Mouse (Mus musculus): ENCODE measurements around the gene St7. TPM values are rescaled to one million over a fixed set of nuclear protein-coding genes. Genes with fewer than 3 reads are reported as not detected.

St7 gene
- polyA plus RNA-seq, 1 experiment: 7.4 TPM

- Histone ChIP-seq H3K4me1 (ENCODE audit: control insufficient read depth, insufficient read depth, low read length) (no peaks in the 10 kb centered on the region), H3K9ac (ENCODE audit: low read depth, poor library complexity, severe bottlenecking) (no peak overlapping the region), H3K36me3 (ENCODE audit: control insufficient read depth, insufficient read depth, low read length, poor library complexity, severe bottlenecking) (no peaks in the 10 kb centered on the region), H3K4me3 (ENCODE audit: low read depth, low read length) (no peak overlapping the region), H3K27ac (ENCODE audit: insufficient read depth, low read length) (no peak overlapping the region), H3K27me3 (ENCODE audit: control insufficient read depth, insufficient read depth, low read length, poor library complexity, severe bottlenecking) (no peaks in the 10 kb centered on the region), H3K9me3 (replicated peaks; ENCODE audit: control insufficient read depth, insufficient read depth, low read length, poor library complexity, severe bottlenecking) (no peaks in the 10 kb centered on the region)
- TF ChIP-seq CTCF (IDR thresholded peaks at IDR 0.05; ENCODE audit: low read depth, low read length) (no peak), EP300 (IDR thresholded peaks at IDR 0.05; ENCODE audit: insufficient read depth, low read depth, low read length) (no peak), POLR2A (IDR thresholded peaks at IDR 0.05; ENCODE audit: insufficient read depth, low read length) (no peak)
These were observed 144.9 kb downstream of the St7 start for GRCm38 (mm10) chr6:17837676-17838075.

GRCm38 (mm10) chr6:17840431-17840830 is 147.7 kb downstream of the St7 start:
- Histone ChIP-seq H3K4me3 (ENCODE audit: low read depth, low read length) (peak overlapping the region; percentile 44), H3K9ac (ENCODE audit: low read depth, poor library complexity, severe bottlenecking) (peak overlapping the region; percentile 65), H3K27me3 (ENCODE audit: control insufficient read depth, insufficient read depth, low read length, poor library complexity, severe bottlenecking) (no peaks in the 10 kb centered on the region), H3K4me1 (ENCODE audit: control insufficient read depth, insufficient read depth, low read length) (no peaks in the 10 kb centered on the region), H3K36me3 (ENCODE audit: control insufficient read depth, insufficient read depth, low read length, poor library complexity, severe bottlenecking) (no peaks in the 10 kb centered on the region), H3K9me3 (replicated peaks; ENCODE audit: control insufficient read depth, insufficient read depth, low read length, poor library complexity, severe bottlenecking) (no peaks in the 10 kb centered on the region), H3K27ac (ENCODE audit: insufficient read depth, low read length) (no peak overlapping the region; the same call in 1 of the 2 replicates)
- TF ChIP-seq EP300 (IDR thresholded peaks at IDR 0.05; ENCODE audit: insufficient read depth, low read depth, low read length) (0 out of 2 replicates have a peak, but pooled peaks have one; percentile 27), POLR2A (IDR thresholded peaks at IDR 0.05; ENCODE audit: insufficient read depth, low read length) (no peak)

GRCm38 (mm10) chr6:17842759-17843158 is 150.0 kb downstream of the St7 start:
- TF ChIP-seq EP300 (IDR thresholded peaks at IDR 0.05; ENCODE audit: insufficient read depth, low read depth, low read length) (no peak), POLR2A (IDR thresholded peaks at IDR 0.05; ENCODE audit: insufficient read depth, low read length) (no peak), CTCF (IDR thresholded peaks at IDR 0.05; ENCODE audit: low read depth, low read length) (no peak)
- Histone ChIP-seq H3K4me1 (ENCODE audit: control insufficient read depth, insufficient read depth, low read length) (no peaks in the 10 kb centered on the region), H3K36me3 (ENCODE audit: control insufficient read depth, insufficient read depth, low read length, poor library complexity, severe bottlenecking) (no peaks in the 10 kb centered on the region), H3K4me3 (ENCODE audit: low read depth, low read length) (no peak overlapping the region), H3K9ac (ENCODE audit: low read depth, poor library complexity, severe bottlenecking) (no peak overlapping the region), H3K27ac (ENCODE audit: insufficient read depth, low read length) (no peak overlapping the region), H3K27me3 (ENCODE audit: control insufficient read depth, insufficient read depth, low read length, poor library complexity, severe bottlenecking) (no peaks in the 10 kb centered on the region), H3K9me3 (replicated peaks; ENCODE audit: control insufficient read depth, insufficient read depth, low read length, poor library complexity, severe bottlenecking) (no peaks in the 10 kb centered on the region)

- H3K4me3 ChIP-seq (ENCODE audit: low read depth, low read length): no peak overlapping the region
- H3K4me1 ChIP-seq (ENCODE audit: control insufficient read depth, insufficient read depth, low read length): no peaks in the 10 kb centered on the region
- no peak overlapping the region for H3K9ac ChIP-seq (ENCODE audit: low read depth, poor library complexity, severe bottlenecking)
- no peaks in the 10 kb centered on the region for H3K9me3 ChIP-seq (replicated peaks; ENCODE audit: control insufficient read depth, insufficient read depth, low read length, poor library complexity, severe bottlenecking)
- no peak overlapping the region for H3K27ac ChIP-seq (ENCODE audit: insufficient read depth, low read length)
- H3K27me3 ChIP-seq (ENCODE audit: control insufficient read depth, insufficient read depth, low read length, poor library complexity, severe bottlenecking): no peaks in the 10 kb centered on the region
- TF ChIP-seq POLR2A (IDR thresholded peaks at IDR 0.05; ENCODE audit: insufficient read depth, low read length): no peak
- TF ChIP-seq CTCF (IDR thresholded peaks at IDR 0.05; ENCODE audit: low read depth, low read length): no peak
- TF ChIP-seq EP300 (IDR thresholded peaks at IDR 0.05; ENCODE audit: insufficient read depth, low read depth, low read length): no peak
- no peaks in the 10 kb centered on the region for H3K36me3 ChIP-seq (ENCODE audit: control insufficient read depth, insufficient read depth, low read length, poor library complexity, severe bottlenecking)
These were observed 158.6 kb downstream of the St7 start for GRCm38 (mm10) chr6:17851316-17851715.

GRCm38 (mm10) chr6:17853587-17854274 is 161.0 kb downstream of the St7 start:
- H3K27ac ChIP-seq (ENCODE audit: insufficient read depth, low read length): no peak overlapping the region
- no peaks in the 10 kb centered on the region for H3K27me3 ChIP-seq (ENCODE audit: control insufficient read depth, insufficient read depth, low read length, poor library complexity, severe bottlenecking)
- no peak for TF ChIP-seq POLR2A (IDR thresholded peaks at IDR 0.05; ENCODE audit: insufficient read depth, low read length)
- no peak for TF ChIP-seq CTCF (IDR thresholded peaks at IDR 0.05; ENCODE audit: low read depth, low read length)
- TF ChIP-seq EP300 (IDR thresholded peaks at IDR 0.05; ENCODE audit: insufficient read depth, low read depth, low read length): no peak
- no peak overlapping the region for H3K9ac ChIP-seq (ENCODE audit: low read depth, poor library complexity, severe bottlenecking)
- no peaks in the 10 kb centered on the region for H3K9me3 ChIP-seq (replicated peaks; ENCODE audit: control insufficient read depth, insufficient read depth, low read length, poor library complexity, severe bottlenecking)
- H3K4me3 ChIP-seq (ENCODE audit: low read depth, low read length): no peak overlapping the region
- no peaks in the 10 kb centered on the region for H3K36me3 ChIP-seq (ENCODE audit: control insufficient read depth, insufficient read depth, low read length, poor library complexity, severe bottlenecking)
- H3K4me1 ChIP-seq (ENCODE audit: control insufficient read depth, insufficient read depth, low read length): no peaks in the 10 kb centered on the region

- Histone ChIP-seq H3K27me3 (ENCODE audit: control insufficient read depth, insufficient read depth, low read length, poor library complexity, severe bottlenecking) (no peaks in the 10 kb centered on the region), H3K4me3 (ENCODE audit: low read depth, low read length) (no peak overlapping the region), H3K9me3 (replicated peaks; ENCODE audit: control insufficient read depth, insufficient read depth, low read length, poor library complexity, severe bottlenecking) (no peaks in the 10 kb centered on the region), H3K4me1 (ENCODE audit: control insufficient read depth, insufficient read depth, low read length) (no peaks in the 10 kb centered on the region), H3K9ac (ENCODE audit: low read depth, poor library complexity, severe bottlenecking) (no peak overlapping the region), H3K27ac (ENCODE audit: insufficient read depth, low read length) (no peak overlapping the region), H3K36me3 (ENCODE audit: control insufficient read depth, insufficient read depth, low read length, poor library complexity, severe bottlenecking) (no peaks in the 10 kb centered on the region)
- TF ChIP-seq POLR2A (IDR thresholded peaks at IDR 0.05; ENCODE audit: insufficient read depth, low read length): no peak
- no peak for TF ChIP-seq CTCF (IDR thresholded peaks at IDR 0.05; ENCODE audit: low read depth, low read length)
- no peak for TF ChIP-seq EP300 (IDR thresholded peaks at IDR 0.05; ENCODE audit: insufficient read depth, low read depth, low read length)
These were observed 162.9 kb downstream of the St7 start for GRCm38 (mm10) chr6:17855616-17856015.
